Mouse (Mus musculus): ENCODE results near the gene Tmem92. TPM values are rescaled to one million over a fixed set of nuclear protein-coding genes. Genes with fewer than 3 reads are reported as not detected.

Gene Tmem92
- not detected in 2 replicates for polyA plus RNA-seq (2012; rRNA removed)

DNA sequence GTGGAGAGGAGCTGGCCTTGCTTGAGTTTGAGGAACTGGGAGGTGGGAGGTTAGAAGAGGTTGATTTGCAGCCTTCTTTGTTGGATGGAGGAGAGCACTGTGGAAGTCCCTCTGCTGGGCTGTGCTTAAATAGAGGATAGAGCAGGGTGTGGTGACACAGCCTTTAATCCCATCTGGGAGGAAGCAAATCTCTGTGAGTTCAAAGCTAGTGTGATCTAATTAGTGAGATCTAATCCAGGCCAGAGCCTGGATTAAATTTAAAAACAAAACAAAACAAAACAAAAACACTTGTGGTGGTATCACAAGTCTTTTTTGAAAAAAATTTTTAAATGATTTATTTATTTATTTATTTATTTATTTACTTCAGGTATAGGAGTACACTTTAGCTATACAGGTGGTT is at the start of gene Tmem92:
TSS of gene Tmem92 (minus strand) at position 101 of the 400 bp plus-strand sequence.

DNA sequence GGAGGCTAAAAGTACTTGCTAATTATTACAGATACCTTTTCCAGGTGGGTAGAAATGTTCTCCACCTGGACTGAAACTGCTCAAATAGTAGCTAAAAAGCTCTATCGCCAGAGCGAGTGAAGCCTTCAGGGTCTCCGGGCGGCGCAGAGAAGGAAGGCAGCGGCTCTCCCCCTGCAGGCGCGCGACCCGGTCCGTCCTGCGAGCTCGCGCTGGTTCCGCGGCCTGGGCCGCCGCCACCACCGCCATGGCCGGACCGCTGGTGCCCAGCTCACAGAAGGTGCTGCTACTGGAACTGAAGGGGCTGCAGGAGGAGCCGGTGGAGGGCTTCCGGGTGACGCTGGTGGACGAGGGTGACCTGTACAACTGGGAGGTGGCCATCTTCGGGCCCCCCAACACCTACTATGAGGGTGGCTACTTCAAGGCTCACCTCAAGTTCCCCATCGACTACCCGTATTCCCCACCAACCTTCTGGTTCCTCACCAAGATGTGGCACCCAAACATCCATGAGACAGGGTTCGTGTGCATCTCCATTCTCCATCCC is 40.7 kb downstream of the Tmem92 start, which contains the start of gene Cdc34b:
TSS of gene Cdc34b (plus strand) at position 51 of the 541 bp plus-strand sequence.

Other genes starting within 250 kb of the Tmem92 start
- 7.7 and 8.3 TPM in 2 replicates for gene Rsad1, start 233.4 kb downstream of the Tmem92 start, polyA plus RNA-seq (2012; rRNA removed)
- gene Chad, start 217.7 kb downstream of the Tmem92 start, polyA plus RNA-seq (2012; rRNA removed): 0.10 and 0.55 TPM in 2 replicates
- 13.9 and 20.7 TPM in 2 replicates for gene Acsf2, start 180.8 kb downstream of the Tmem92 start, polyA plus RNA-seq (2012; rRNA removed)
- 126 and 129 TPM in 2 replicates for gene Lrrc59, start 152.9 kb downstream of the Tmem92 start, polyA plus RNA-seq (2012; rRNA removed)
- 96.5 and 117 TPM in 2 replicates for gene Mrpl27, start 128.9 kb downstream of the Tmem92 start, polyA plus RNA-seq (2012; rRNA removed)
- 42.1 and 54.0 TPM in 2 replicates for gene Eme1, start 128.7 kb downstream of the Tmem92 start, polyA plus RNA-seq (2012; rRNA removed)
- 26.9 and 27.8 TPM in 2 replicates for gene Xylt2, start 105.2 kb downstream of the Tmem92 start, polyA plus RNA-seq (2012; rRNA removed)
- gene Gm11541, start 78.2 kb downstream of the Tmem92 start, polyA plus RNA-seq (2012; rRNA removed): 0.10 TPM in 1 of 2 replicates, not detected in the other
- gene Cdc34b, start 40.9 kb downstream of the Tmem92 start, polyA plus RNA-seq (2012; rRNA removed): 0.05 and 0.16 TPM in 2 replicates
- 110 and 166 TPM in 2 replicates for gene Col1a1, start 153.5 kb upstream of the Tmem92 start, polyA plus RNA-seq (2012; rRNA removed)
- not detected in 2 replicates for gene Hils1, start 184.9 kb upstream of the Tmem92 start, polyA plus RNA-seq (2012; rRNA removed)
- gene Sgca, start 193.6 kb upstream of the Tmem92 start, polyA plus RNA-seq (2012; rRNA removed): 0.14 and 5.2 TPM in 2 replicates
- gene Ppp1r9b, start 208.3 kb upstream of the Tmem92 start, polyA plus RNA-seq (2012; rRNA removed): 42.8 and 62.9 TPM in 2 replicates
- gene Samd14, start 227.2 kb upstream of the Tmem92 start, polyA plus RNA-seq (2012; rRNA removed): 62.9 and 91.4 TPM in 2 replicates

All from central nervous system, embryonic 11.5 days (tissue).